Mouse (Mus musculus) cerebellum, adult 11-12 months (tissue): ENCODE data around the gene Fuca1.
A peak's percentile ranks its signal among the peaks of the same experiment; 100 is the strongest.

Experiments used
- DNase-seq: peaks from one replicate; pipeline ENCODE4 v3.0.0; 2022

Gene Fuca1

GRCm38 (mm10) chr4:135985769-135986168 lies 65.2 kb downstream of the Fuca1 start:
- peak; percentile 24 for DNase-seq

- DNase-seq, result no peak
These were observed 65.9 kb downstream of the Fuca1 start for GRCm38 (mm10) chr4:135986301-135986942.

GRCm38 (mm10) chr4:135986943-135987710 lies 66.6 kb downstream of the Fuca1 start, which contains the start of gene Pithd1:
Pithd1 (minus strand) TSS chr4:135987264.
- DNase-seq, result peak; percentile 93

GRCm38 (mm10) chr4:135987714-135988113 lies 67.2 kb downstream of the Fuca1 start:
- peak; percentile 31 for DNase-seq
